Mouse (Mus musculus): ENCODE measurements around the gene Rps6kb1. TPM values are rescaled to one million over a fixed set of nuclear protein-coding genes. Genes with fewer than 3 reads are reported as not detected.

Gene Rps6kb1
- 55.9 and 58.2 TPM in 2 replicates for polyA plus RNA-seq (2015; fragmentation: Nextera tagmentation; extraction: Ambion mirVana)

DNA sequence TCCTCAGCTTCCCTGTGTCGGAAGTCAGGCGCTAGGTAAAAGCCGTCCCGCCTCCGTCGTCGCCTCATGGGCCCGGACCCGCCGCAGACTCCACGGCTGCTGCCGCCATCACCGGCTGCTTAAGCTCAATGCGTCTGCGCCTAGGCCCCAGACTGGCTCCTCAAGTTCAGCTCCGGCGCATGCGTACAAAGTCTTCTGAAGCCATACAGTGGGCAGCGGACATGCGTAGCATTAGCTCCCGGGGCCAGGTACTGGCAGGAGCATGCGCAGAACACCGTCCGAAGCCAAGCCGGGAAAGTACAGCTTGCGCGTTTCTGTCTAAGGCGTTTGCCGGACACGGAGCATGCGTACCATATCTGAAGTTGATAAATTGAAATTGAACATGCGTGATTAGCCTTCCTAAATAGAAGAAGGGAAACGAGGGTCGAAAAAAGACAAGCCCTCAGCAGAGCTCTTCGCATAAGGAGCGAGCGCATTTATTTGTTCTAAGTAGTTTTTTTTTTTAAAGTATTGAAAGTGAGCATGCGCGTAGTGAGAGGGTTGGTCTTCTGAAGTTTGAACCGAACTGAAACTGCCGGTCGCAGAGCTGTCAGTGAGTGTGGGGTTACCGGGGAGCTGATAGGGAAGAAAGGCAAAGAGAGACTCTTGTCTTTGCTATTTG lies at the start of gene Rps6kb1, which contains the start of gene Tubd1:
Gene Rps6kb1, minus strand, starts transcription at position 167 of the 661 bp plus-strand sequence.
Gene Tubd1, plus strand, starts transcription at position 353 of the 661 bp plus-strand sequence.
- H3K4me1 ChIP-seq = peaks cover 28% of the 10 kb centered on the region
- H3K4me2 ChIP-seq = peak within 1 kb of the TSS; percentile 65
- H3K27me3 ChIP-seq (replicated peaks) = no peaks in the 10 kb centered on the region
- H3K4me3 ChIP-seq (replicated peaks) = peak within 1 kb of the TSS; percentile 92
- H3K9me3 ChIP-seq (replicated peaks) = no peaks in the 10 kb centered on the region
- peak within 1 kb of the TSS; percentile 91 for H3K27ac ChIP-seq (replicated peaks)
- ATAC-seq (ENCODE audit: low FRiP score) = peak; percentile 98
- H3K36me3 ChIP-seq = 0 out of 2 replicates have a peak, but pooled peaks cover 4% of the 10 kb centered on the region
- WGBS = under 1% methylated on average over 43 of the region's 43 CpGs
- peak within 1 kb of the TSS; percentile 91 for H3K9ac ChIP-seq (replicated peaks)

DNA sequence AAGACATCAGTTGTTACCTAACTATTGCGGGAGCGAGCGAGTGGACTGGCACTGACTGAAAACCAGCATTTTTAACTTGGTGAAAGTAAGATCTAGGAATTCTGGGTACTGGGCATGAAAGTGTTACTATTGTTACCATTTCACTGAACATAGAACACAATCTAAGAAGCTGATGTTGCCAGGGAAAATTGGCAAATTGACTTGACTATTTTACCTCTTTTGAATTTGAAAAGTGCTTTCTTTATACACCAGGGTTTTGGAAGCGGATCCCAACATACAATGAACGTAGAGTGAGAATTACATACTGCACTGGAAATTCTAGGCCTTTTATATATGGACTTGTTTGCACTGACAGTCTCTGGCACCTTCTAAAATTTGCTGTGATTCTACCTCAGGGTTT lies 48.8 kb upstream of the Rps6kb1 start:
- Histone ChIP-seq H3K27me3 (replicated peaks) (no peaks in the 10 kb centered on the region), H3K36me3 (no peaks in the 10 kb centered on the region), H3K4me2 (no peak overlapping the region), H3K4me1 (peaks cover 4% of the 10 kb centered on the region; the same call in 1 of the 2 replicates), H3K27ac (replicated peaks) (peak overlapping the region; percentile 25; the same call in 1 of the 2 replicates), H3K9ac (replicated peaks) (no peak overlapping the region), H3K9me3 (replicated peaks) (no peaks in the 10 kb centered on the region), H3K4me3 (replicated peaks) (no peak overlapping the region)
- ATAC-seq (ENCODE audit: low FRiP score) = no peak
- 80% methylated on average over 5 of the region's 5 CpGs for WGBS

GRCm38 (mm10) chr11:86592993-86593392 lies 48.4 kb upstream of the Rps6kb1 start:
- Histone ChIP-seq H3K9ac (replicated peaks) (no peak overlapping the region), H3K27ac (replicated peaks) (peak overlapping the region; percentile 25; the same call in 1 of the 2 replicates), H3K36me3 (no peaks in the 10 kb centered on the region), H3K4me1 (peaks cover 4% of the 10 kb centered on the region; the same call in 1 of the 2 replicates), H3K27me3 (replicated peaks) (no peaks in the 10 kb centered on the region), H3K4me2 (no peak overlapping the region), H3K9me3 (replicated peaks) (no peaks in the 10 kb centered on the region), H3K4me3 (replicated peaks) (no peak overlapping the region)
- WGBS = 21% methylated on average over 3 of the region's 3 CpGs
- ATAC-seq (ENCODE audit: low FRiP score) = no peak

- H3K27me3 ChIP-seq (replicated peaks) = no peaks in the 10 kb centered on the region
- H3K36me3 ChIP-seq = no peaks in the 10 kb centered on the region
- H3K4me2 ChIP-seq = no peak overlapping the region
- no peak overlapping the region for H3K4me3 ChIP-seq (replicated peaks)
- no peak overlapping the region for H3K27ac ChIP-seq (replicated peaks)
- ATAC-seq (ENCODE audit: low FRiP score) = no peak
- H3K9ac ChIP-seq (replicated peaks) = no peak overlapping the region
- H3K9me3 ChIP-seq (replicated peaks) = no peaks in the 10 kb centered on the region
- peaks cover 9% of the 10 kb centered on the region; the same call in 1 of the 2 replicates for H3K4me1 ChIP-seq
- 86% methylated on average over 2 of the region's 2 CpGs for WGBS
These were observed 47.5 kb upstream of the Rps6kb1 start for GRCm38 (mm10) chr11:86591931-86592616.

- no peaks in the 10 kb centered on the region for H3K27me3 ChIP-seq (replicated peaks)
- H3K9ac ChIP-seq (replicated peaks) = no peak overlapping the region
- no peak overlapping the region for H3K4me3 ChIP-seq (replicated peaks)
- H3K9me3 ChIP-seq (replicated peaks) = no peaks in the 10 kb centered on the region
- H3K36me3 ChIP-seq = no peaks in the 10 kb centered on the region
- H3K4me2 ChIP-seq = no peak overlapping the region
- ATAC-seq (ENCODE audit: low FRiP score) = no peak
- WGBS = 86% methylated on average over 4 of the region's 4 CpGs
- no peak overlapping the region for H3K27ac ChIP-seq (replicated peaks)
- H3K4me1 ChIP-seq = peaks cover 14% of the 10 kb centered on the region; the same call in 1 of the 2 replicates
These were observed 46.8 kb upstream of the Rps6kb1 start for GRCm38 (mm10) chr11:86591301-86591845.

DNA sequence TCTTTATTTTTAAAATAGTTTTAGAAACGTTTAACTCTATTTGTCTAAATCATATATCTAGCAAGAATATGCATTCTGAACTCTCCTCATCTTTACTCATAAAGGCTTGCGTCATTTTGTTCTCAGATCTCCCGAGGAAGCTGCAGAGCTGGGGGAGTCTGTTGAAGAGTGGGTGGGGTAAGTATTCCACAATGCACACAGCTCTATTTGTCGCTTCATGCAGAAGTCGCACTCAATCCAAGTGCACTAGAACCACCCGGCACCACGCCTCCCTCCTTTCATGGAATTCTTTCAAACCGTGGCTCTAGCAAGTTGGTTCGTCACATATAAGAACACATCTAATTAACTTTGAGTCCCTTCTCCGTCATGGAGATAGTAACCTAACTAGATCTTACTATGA lies 46.0 kb upstream of the Rps6kb1 start:
- Histone ChIP-seq H3K4me2 (no peak overlapping the region), H3K4me3 (replicated peaks) (no peak overlapping the region), H3K9me3 (replicated peaks) (no peaks in the 10 kb centered on the region), H3K27me3 (replicated peaks) (no peaks in the 10 kb centered on the region), H3K27ac (replicated peaks) (no peak overlapping the region), H3K4me1 (peaks cover 14% of the 10 kb centered on the region; the same call in 1 of the 2 replicates), H3K9ac (replicated peaks) (no peak overlapping the region), H3K36me3 (no peaks in the 10 kb centered on the region)
- 93% methylated on average over 10 of the region's 10 CpGs for WGBS
- no peak for ATAC-seq (ENCODE audit: low FRiP score)

DNA sequence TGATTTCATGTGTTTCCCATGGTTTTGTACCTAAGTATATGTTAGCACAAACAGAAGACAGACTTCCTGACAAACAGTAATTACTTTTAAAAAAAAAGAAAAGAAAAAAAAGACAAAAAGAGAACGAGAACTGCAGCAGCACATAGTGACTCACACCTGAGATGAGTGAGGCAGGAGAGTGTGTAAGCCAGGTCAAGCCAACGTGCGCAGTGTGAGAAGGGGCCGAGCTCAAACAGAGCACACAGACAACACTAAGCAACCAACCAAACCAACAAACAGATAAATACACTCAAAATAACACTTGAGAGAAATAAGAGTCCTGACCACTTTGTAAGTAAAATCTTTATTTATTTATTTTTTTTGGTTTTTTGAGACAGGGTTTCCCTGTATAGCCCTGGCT lies 45.5 kb upstream of the Rps6kb1 start:
- no peak for ATAC-seq (ENCODE audit: low FRiP score)
- Histone ChIP-seq H3K4me3 (replicated peaks) (no peak overlapping the region), H3K27me3 (replicated peaks) (no peaks in the 10 kb centered on the region), H3K9me3 (replicated peaks) (no peaks in the 10 kb centered on the region), H3K4me2 (no peak overlapping the region), H3K4me1 (peaks cover 14% of the 10 kb centered on the region; the same call in 1 of the 2 replicates), H3K27ac (replicated peaks) (no peak overlapping the region), H3K36me3 (no peaks in the 10 kb centered on the region), H3K9ac (replicated peaks) (no peak overlapping the region)
- WGBS = 92% methylated on average over 4 of the region's 4 CpGs

DNA sequence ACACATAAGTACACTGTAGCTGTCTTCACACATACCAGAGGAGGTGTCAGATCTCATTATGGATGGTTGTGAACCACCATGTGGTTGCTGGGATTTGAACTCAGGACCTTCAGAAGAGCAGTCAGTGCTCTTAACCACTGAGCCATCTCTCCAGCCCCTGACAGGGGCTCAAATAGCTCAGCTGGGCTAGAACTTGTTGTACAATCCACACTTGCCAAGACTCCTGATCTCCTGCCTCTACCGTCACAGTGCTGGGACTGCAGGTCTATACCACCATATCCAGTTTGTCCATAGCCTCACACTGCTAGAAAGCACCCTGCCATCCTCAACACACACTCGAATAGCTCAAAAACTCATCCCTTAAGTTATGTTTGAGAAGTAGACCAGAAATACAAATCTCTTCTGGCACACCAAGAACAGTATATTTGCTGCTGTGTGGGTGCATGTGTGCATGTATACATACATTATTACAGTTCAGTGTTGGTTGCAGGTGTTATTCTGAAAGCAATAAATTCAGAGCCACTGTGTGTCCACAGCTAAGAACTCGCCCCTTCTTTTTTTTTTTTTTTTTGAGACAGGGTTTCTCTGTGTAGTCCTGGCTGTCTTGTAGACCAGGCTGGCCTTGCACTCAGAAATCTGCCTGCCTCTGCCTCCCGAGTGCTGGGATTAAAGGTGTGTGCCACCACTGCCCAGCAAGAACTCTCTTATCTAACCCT lies 44.1 kb upstream of the Rps6kb1 start:
- Histone ChIP-seq H3K27ac (replicated peaks) (no peak overlapping the region), H3K4me2 (no peak overlapping the region), H3K9ac (replicated peaks) (no peak overlapping the region), H3K36me3 (no peaks in the 10 kb centered on the region; the same call in 1 of the 2 replicates), H3K4me1 (peaks cover 14% of the 10 kb centered on the region; the same call in 1 of the 2 replicates), H3K4me3 (replicated peaks) (no peak overlapping the region), H3K9me3 (replicated peaks) (no peaks in the 10 kb centered on the region), H3K27me3 (replicated peaks) (no peaks in the 10 kb centered on the region)
- 98% methylated on average over 4 of the region's 4 CpGs for WGBS
- no peak for ATAC-seq (ENCODE audit: low FRiP score)

- Histone ChIP-seq H3K9ac (replicated peaks) (no peak overlapping the region), H3K4me2 (no peak overlapping the region), H3K27me3 (replicated peaks) (no peaks in the 10 kb centered on the region), H3K36me3 (no peaks in the 10 kb centered on the region; the same call in 1 of the 2 replicates), H3K27ac (replicated peaks) (no peak overlapping the region), H3K4me1 (peaks cover 10% of the 10 kb centered on the region; the same call in 1 of the 2 replicates), H3K4me3 (replicated peaks) (no peak overlapping the region), H3K9me3 (replicated peaks) (no peaks in the 10 kb centered on the region)
- whole genome bisulfite sequencing = 44% methylated on average over 7 of the region's 7 CpGs
- ATAC-seq (ENCODE audit: low FRiP score) = no peak
These were observed 43.2 kb upstream of the Rps6kb1 start for GRCm38 (mm10) chr11:86587830-86588229.

DNA sequence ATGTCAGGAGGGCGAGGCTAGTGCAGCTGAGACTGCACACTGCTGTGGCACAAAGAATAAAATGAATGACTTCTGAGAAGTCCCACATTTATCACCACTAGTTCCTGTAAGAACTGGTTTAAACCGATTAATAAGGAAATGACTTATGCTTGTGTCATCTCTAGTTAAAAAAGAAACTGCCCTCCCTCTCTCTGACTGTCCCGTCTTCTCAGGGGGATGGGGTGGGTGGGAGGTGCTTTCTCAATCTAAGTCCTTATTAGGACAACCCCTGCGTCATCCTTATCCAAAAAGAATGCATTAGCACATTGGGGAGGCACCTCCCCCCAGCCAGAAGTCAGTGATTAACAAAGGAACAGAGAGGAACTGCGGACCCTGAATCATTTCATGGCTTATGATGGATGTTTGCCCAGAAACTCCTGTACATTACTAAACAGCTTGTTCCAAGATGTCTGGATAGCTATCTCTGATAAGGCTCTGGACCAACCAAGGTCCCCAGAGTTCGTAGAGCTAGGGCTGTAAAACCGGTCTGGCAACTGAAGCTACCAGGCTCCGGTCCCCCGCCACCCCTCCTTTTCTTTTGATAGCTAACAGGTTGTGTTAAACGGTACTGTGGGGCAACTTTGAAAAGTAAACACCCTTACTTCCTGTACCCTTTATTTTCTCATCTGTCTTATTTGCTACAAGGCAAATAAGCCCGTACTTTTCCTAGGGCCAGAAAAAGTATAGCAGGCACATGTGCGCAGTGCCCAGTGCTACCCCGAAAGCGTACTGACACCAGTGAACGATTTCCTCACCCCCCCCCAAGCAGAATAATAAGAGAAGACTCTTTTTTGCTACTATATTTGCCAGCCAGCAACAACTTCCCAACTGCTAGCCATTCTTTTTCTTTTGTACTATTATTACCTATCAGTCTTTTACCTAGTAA lies 42.5 kb upstream of the Rps6kb1 start:
- no peak for ATAC-seq (ENCODE audit: low FRiP score)
- Histone ChIP-seq H3K27ac (replicated peaks) (0 out of 2 replicates have a peak overlapping the region, but pooled peaks have one; percentile 33), H3K4me2 (peak overlapping the region; percentile 44), H3K9ac (replicated peaks) (no peak overlapping the region), H3K9me3 (replicated peaks) (no peaks in the 10 kb centered on the region), H3K27me3 (replicated peaks) (no peaks in the 10 kb centered on the region), H3K4me3 (replicated peaks) (peak overlapping the region; percentile 19), H3K36me3 (no peaks in the 10 kb centered on the region; the same call in 1 of the 2 replicates), H3K4me1 (peaks cover 10% of the 10 kb centered on the region; the same call in 1 of the 2 replicates)
- 14% methylated on average over 15 of the region's 15 CpGs for WGBS

Data from neural tube, embryonic 15.5 days (tissue).